Mouse (Mus musculus): ENCODE results near the gene Gstm7.
"Not testable (repeated sequence)": the region's sequence is repeated elsewhere in the genome, so short reads cannot be mapped to it uniquely, and the experiment has no call there.

Gene Gstm7

GRCm38 (mm10) chr3:107935888-107936287, 4.3 kb upstream of the Gstm7 start:
- DNase-seq (ENCODE audit: extremely low spot score, low spot score), result no peak

GRCm38 (mm10) chr3:107935268-107935667, 3.7 kb upstream of the Gstm7 start:
- DNase-seq (ENCODE audit: extremely low spot score, low spot score), result no peak

GRCm38 (mm10) chr3:107932128-107932527, 511 bp upstream of the Gstm7 start:
- DNase-seq (ENCODE audit: extremely low spot score, low spot score), result no peak

- DNase-seq (ENCODE audit: extremely low spot score, low spot score), result no peak
These were observed 483 bp downstream of the Gstm7 start for GRCm38 (mm10) chr3:107931134-107931533.

GRCm38 (mm10) chr3:107929731-107930130, 1.9 kb downstream of the Gstm7 start:
- no peak for DNase-seq (ENCODE audit: extremely low spot score, low spot score)

GRCm38 (mm10) chr3:107929243-107929642, 2.4 kb downstream of the Gstm7 start:
- no peak for DNase-seq (ENCODE audit: extremely low spot score, low spot score)

GRCm38 (mm10) chr3:107928691-107929090, 2.9 kb downstream of the Gstm7 start:
- DNase-seq (ENCODE audit: extremely low spot score, low spot score), result no peak

- no peak for DNase-seq (ENCODE audit: extremely low spot score, low spot score)
These were observed 3.8 kb downstream of the Gstm7 start for GRCm38 (mm10) chr3:107927841-107928240.

GRCm38 (mm10) chr3:107925335-107925734, 6.3 kb downstream of the Gstm7 start:
- DNase-seq (ENCODE audit: extremely low spot score, low spot score), result no peak

- DNase-seq (ENCODE audit: extremely low spot score, low spot score), result no peak
These were observed 11.3 kb downstream of the Gstm7 start for GRCm38 (mm10) chr3:107920348-107920747.

- DNase-seq (ENCODE audit: extremely low spot score, low spot score), result peak; percentile 56
These were observed 13.7 kb downstream of the Gstm7 start for GRCm38 (mm10) chr3:107917783-107918408.

- DNase-seq (ENCODE audit: extremely low spot score, low spot score), result no peak
These were observed 14.5 kb downstream of the Gstm7 start for GRCm38 (mm10) chr3:107917097-107917496.

GRCm38 (mm10) chr3:107916674-107917073, 14.9 kb downstream of the Gstm7 start:
- DNase-seq (ENCODE audit: extremely low spot score, low spot score), result no peak

- no peak for DNase-seq (ENCODE audit: extremely low spot score, low spot score)
These were observed 25.7 kb downstream of the Gstm7 start for GRCm38 (mm10) chr3:107905942-107906341.

- no peak for DNase-seq (ENCODE audit: extremely low spot score, low spot score)
These were observed 30.5 kb downstream of the Gstm7 start for GRCm38 (mm10) chr3:107900955-107901673.

GRCm38 (mm10) chr3:107898691-107899090, 32.9 kb downstream of the Gstm7 start:
- no peak for DNase-seq (ENCODE audit: extremely low spot score, low spot score)

GRCm38 (mm10) chr3:107895720-107896569, 35.7 kb downstream of the Gstm7 start, which contains the start of gene Gstm5:
Gene Gstm5 (plus strand): TSS chr3:107895821.
- DNase-seq (ENCODE audit: extremely low spot score, low spot score), result peak; percentile 84

- DNase-seq (ENCODE audit: extremely low spot score, low spot score), result no peak
These were observed 36.4 kb downstream of the Gstm7 start for GRCm38 (mm10) chr3:107895194-107895719.

GRCm38 (mm10) chr3:107889236-107889635, 42.4 kb downstream of the Gstm7 start:
- not testable (repeated sequence) for DNase-seq (ENCODE audit: extremely low spot score, low spot score)

GRCm38 (mm10) chr3:107887674-107888495, 43.7 kb downstream of the Gstm7 start:
- DNase-seq (ENCODE audit: extremely low spot score, low spot score), result no peak
